In genomic region chr4:155831831-155832230, GRCm38 (mm10) we compare ENCODE assay signal across 8 mouse cellular contexts. TPM values are rescaled to one million over a fixed set of nuclear protein-coding genes. Genes with fewer than 3 reads are reported as not detected.
DNase-seq lines count a peak whose midpoint lies in the region; ATAC-seq and TF ChIP-seq lines count a peak whose summit lies in the region.

No protein-coding gene starts in this region.

- peak overlapping the region; percentile 68 for H3K4me3 ChIP-seq in heart, adult 2 months
- peak overlapping the region; percentile 93 for H3K4me3 ChIP-seq in G1E (ENCODE audit: low read depth, low read length)
- peak overlapping the region; percentile 98 for H3K4me3 ChIP-seq in hindbrain, embryonic 10.5 days
- peak overlapping the region; percentile 80 for H3K4me3 ChIP-seq in liver, embryonic 12.5 days
- H3K4me3 ChIP-seq in stomach, embryonic 15.5 days (replicated peaks): peak overlapping the region; percentile 85

- H3K4me2 ChIP-seq in liver, embryonic 12.5 days: peak overlapping the region; percentile 89
- peak overlapping the region; percentile 93 for H3K4me2 ChIP-seq in stomach, embryonic 15.5 days

- H3K4me1 ChIP-seq in heart, adult 2 months (ENCODE audit: control insufficient read depth, insufficient read depth, low read length): peaks cover 12% of the 10 kb centered on the region
- H3K4me1 ChIP-seq in G1E (ENCODE audit: insufficient read depth, low read depth, low read length): peaks cover 42% of the 10 kb centered on the region
- peaks cover 30% of the 10 kb centered on the region for H3K4me1 ChIP-seq in hindbrain, embryonic 10.5 days (replicated peaks)
- peaks cover 32% of the 10 kb centered on the region for H3K4me1 ChIP-seq in liver, embryonic 12.5 days
- peaks cover 21% of the 10 kb centered on the region for H3K4me1 ChIP-seq in stomach, embryonic 15.5 days

- no peak for ATAC-seq in G1E (ENCODE audit: extremely low read depth, insufficient number of reproducible peaks, low FRiP score, poor library complexity, severe bottlenecking)
- peak; percentile 23 for ATAC-seq in liver, embryonic 12.5 days
- 0 out of 2 replicates have a peak, but pooled peaks have one; percentile 0 for ATAC-seq in stomach, embryonic 15.5 days (ENCODE audit: insufficient read depth, low FRiP score, low read depth)

- no peaks in the 10 kb centered on the region for H3K9me3 ChIP-seq in G1E (replicated peaks)
- no peaks in the 10 kb centered on the region for H3K9me3 ChIP-seq in hindbrain, embryonic 10.5 days
- no peaks in the 10 kb centered on the region for H3K9me3 ChIP-seq in liver, embryonic 12.5 days (replicated peaks)
- no peaks in the 10 kb centered on the region for H3K9me3 ChIP-seq in stomach, embryonic 15.5 days

- peaks cover 2% of the 10 kb centered on the region; the same call in 1 of the 2 replicates for H3K36me3 ChIP-seq in heart, adult 2 months (ENCODE audit: control insufficient read depth, insufficient read depth, low read length)
- peaks cover 66% of the 10 kb centered on the region for H3K36me3 ChIP-seq in G1E (replicated peaks)
- H3K36me3 ChIP-seq in hindbrain, embryonic 10.5 days: peaks cover 48% of the 10 kb centered on the region
- peaks cover 42% of the 10 kb centered on the region for H3K36me3 ChIP-seq in liver, embryonic 12.5 days
- H3K36me3 ChIP-seq in stomach, embryonic 15.5 days: peaks cover 7% of the 10 kb centered on the region

- no peak for TF ChIP-seq POLR2A in heart, adult 2 months (IDR thresholded peaks at IDR 0.05; ENCODE audit: insufficient read depth, low read depth, low read length)

- no peaks in the 10 kb centered on the region for H3K79me2 ChIP-seq in heart, adult 2 months (replicated peaks; ENCODE audit: control insufficient read depth, insufficient read depth, low read length)

- DNase-seq in heart, adult 2 months: no peak
- no peak for DNase-seq in heart, adult 11 months
- DNase-seq in G1E (ENCODE audit: low spot score): no peak
- no peak for DNase-seq in hindbrain, embryonic 10.5 days (ENCODE audit: low spot score)
- DNase-seq in frontal cortex, postnatal 14 days (ENCODE audit: low spot score in 2 of 2): no peak
- no peak for DNase-seq in gastrocnemius, postnatal 10 days

- TF ChIP-seq CTCF in heart, adult 2 months (IDR thresholded peaks at IDR 0.05): no peak
- no peak for TF ChIP-seq CTCF in G1E (IDR thresholded peaks at IDR 0.05; ENCODE audit: low read depth, low read length)

- H3K27ac ChIP-seq in heart, adult 2 months: peak overlapping the region; percentile 92
- peak overlapping the region; percentile 92 for H3K27ac ChIP-seq in hindbrain, embryonic 10.5 days
- peak overlapping the region; percentile 91 for H3K27ac ChIP-seq in liver, embryonic 12.5 days
- peak overlapping the region; percentile 94 for H3K27ac ChIP-seq in stomach, embryonic 15.5 days

- no peak for TF ChIP-seq EP300 in heart, adult 2 months (IDR thresholded peaks at IDR 0.05; ENCODE audit: insufficient read depth, low read depth, low read length)

- peak overlapping the region; percentile 84 for H3K9ac ChIP-seq in heart, adult 2 months (ENCODE audit: low read depth, low read length)
- H3K9ac ChIP-seq in liver, embryonic 12.5 days: peak overlapping the region; percentile 88
- H3K9ac ChIP-seq in stomach, embryonic 15.5 days: peak overlapping the region; percentile 91

- intact Hi-C loops in heart, adult 2 months (cut with DNase I): loop anchor here (1.0 to 2.0 kb wide), 3 partner anchors 19 to 111 kb away; partner anchors contain the start of genes Ccnl2 and Ube2j2

- WGBS in heart, adult 2 months: under 1% methylated on average over 25 of the region's 25 CpGs
- WGBS in hindbrain, embryonic 10.5 days: 2% methylated on average over 25 of the region's 25 CpGs
- under 1% methylated on average over 25 of the region's 25 CpGs for WGBS in liver, embryonic 12.5 days (ENCODE audit: insufficient replicate concordance)
- under 1% methylated on average over 25 of the region's 25 CpGs for WGBS in stomach, embryonic 15.5 days

- no peaks in the 10 kb centered on the region for H3K27me3 ChIP-seq in heart, adult 2 months (ENCODE audit: control insufficient read depth, insufficient read depth, low read length)
- H3K27me3 ChIP-seq in G1E (ENCODE audit: insufficient read depth, low read length): no peaks in the 10 kb centered on the region
- H3K27me3 ChIP-seq in hindbrain, embryonic 10.5 days (ENCODE audit: insufficient read depth, poor library complexity, severe bottlenecking): no peaks in the 10 kb centered on the region
- no peaks in the 10 kb centered on the region for H3K27me3 ChIP-seq in liver, embryonic 12.5 days (replicated peaks)
- H3K27me3 ChIP-seq in stomach, embryonic 15.5 days (replicated peaks): no peaks in the 10 kb centered on the region

RNA-seq across cellular contexts. Expression of gene Aurkaip1, which starts 0.8 kb away (rescaled TPM):
- total RNA-seq in heart, adult 2 months (2021): 100 to 1,000 TPM in 1 of 2 experiments, 10 to 100 TPM in 1; 99.2 to 117 TPM
- 106 and 125 TPM in 2 replicates for polyA plus RNA-seq in heart, adult 2 months (2012; rRNA removed)
- total RNA-seq in G1E (2014; fragmentation: Nextera tagmentation) (147 and 155 TPM in 2 replicates), G1E (2017) (158 and 160 TPM in 2 replicates)
- 291 and 293 TPM in 2 replicates for polyA plus RNA-seq in G1E (2012)
- polyA plus RNA-seq in hindbrain, embryonic 10.5 days (2016; fragmentation: Nextera tagmentation; extraction: Ambion mirVana): 171 and 186 TPM in 2 replicates
- polyA plus RNA-seq in liver, embryonic 12.5 days (2016; fragmentation: Nextera tagmentation; extraction: Ambion mirVana): 146 and 153 TPM in 2 replicates
- polyA plus RNA-seq in stomach, embryonic 15.5 days (2015; fragmentation: Nextera tagmentation; extraction: Ambion mirVana): 138 and 157 TPM in 2 replicates
- total RNA-seq in gastrocnemius, postnatal 10 days (2021): 10 to 100 TPM; 85.0 to 93.2 TPM

RNA-seq across cellular contexts. Expression of gene Mxra8, which starts 7.6 kb away (rescaled TPM):
- 10 to 100 TPM; 26.7 to 31.9 TPM for total RNA-seq in heart, adult 2 months (2021)
- polyA plus RNA-seq in heart, adult 2 months (2012; rRNA removed): 84.7 and 118 TPM in 2 replicates
- not detected in 2 replicates for total RNA-seq in G1E (2014; fragmentation: Nextera tagmentation)
- 0.33 and 0.46 TPM in 2 replicates for total RNA-seq in G1E (2017)
- polyA plus RNA-seq in G1E (2012): not detected in 2 replicates
- polyA plus RNA-seq in hindbrain, embryonic 10.5 days (2016; fragmentation: Nextera tagmentation; extraction: Ambion mirVana): 56.1 and 56.7 TPM in 2 replicates
- 8.1 and 9.2 TPM in 2 replicates for polyA plus RNA-seq in liver, embryonic 12.5 days (2016; fragmentation: Nextera tagmentation; extraction: Ambion mirVana)
- polyA plus RNA-seq in stomach, embryonic 15.5 days (2015; fragmentation: Nextera tagmentation; extraction: Ambion mirVana): 110 and 121 TPM in 2 replicates
- total RNA-seq in gastrocnemius, postnatal 10 days (2021): 100 to 1,000 TPM; 112 to 136 TPM

RNA-seq across cellular contexts. Expression of gene Dvl1, which starts 15.4 kb away (rescaled TPM):
- 10 to 100 TPM; 46.3 to 47.3 TPM for total RNA-seq in heart, adult 2 months (2021)
- 62.7 and 64.7 TPM in 2 replicates for polyA plus RNA-seq in heart, adult 2 months (2012; rRNA removed)
- total RNA-seq in G1E (2014; fragmentation: Nextera tagmentation) (14.4 and 16.8 TPM in 2 replicates), G1E (2017) (9.2 and 13.7 TPM in 2 replicates)
- 77.7 and 92.8 TPM in 2 replicates for polyA plus RNA-seq in G1E (2012)
- 4.3 and 5.1 TPM in 2 replicates for polyA plus RNA-seq in hindbrain, embryonic 10.5 days (2016; fragmentation: Nextera tagmentation; extraction: Ambion mirVana)
- 10.7 and 12.1 TPM in 2 replicates for polyA plus RNA-seq in liver, embryonic 12.5 days (2016; fragmentation: Nextera tagmentation; extraction: Ambion mirVana)
- polyA plus RNA-seq in stomach, embryonic 15.5 days (2015; fragmentation: Nextera tagmentation; extraction: Ambion mirVana): 13.7 and 16.0 TPM in 2 replicates
- total RNA-seq in gastrocnemius, postnatal 10 days (2021): 10 to 100 TPM; 96.4 to 99.6 TPM

RNA-seq across cellular contexts. Expression of gene Ccnl2, which starts 19.5 kb away (rescaled TPM):
- 10 to 100 TPM; 26.6 to 27.4 TPM for total RNA-seq in heart, adult 2 months (2021)
- 46.0 and 69.4 TPM in 2 replicates for polyA plus RNA-seq in heart, adult 2 months (2012; rRNA removed)
- 121 and 171 TPM in 2 replicates for total RNA-seq in G1E (2014; fragmentation: Nextera tagmentation)
- total RNA-seq in G1E (2017): 125 and 150 TPM in 2 replicates
- polyA plus RNA-seq in G1E (2012): 33.0 and 41.8 TPM in 2 replicates
- 167 and 178 TPM in 2 replicates for polyA plus RNA-seq in hindbrain, embryonic 10.5 days (2016; fragmentation: Nextera tagmentation; extraction: Ambion mirVana)
- polyA plus RNA-seq in liver, embryonic 12.5 days (2016; fragmentation: Nextera tagmentation; extraction: Ambion mirVana): 98.8 and 101 TPM in 2 replicates
- polyA plus RNA-seq in stomach, embryonic 15.5 days (2015; fragmentation: Nextera tagmentation; extraction: Ambion mirVana): 166 and 167 TPM in 2 replicates
- 10 to 100 TPM; 31.0 to 47.8 TPM for total RNA-seq in gastrocnemius, postnatal 10 days (2021)

RNA-seq across cellular contexts. Expression of gene Mrpl20, which starts 29.2 kb away (rescaled TPM):
- 10 to 100 TPM; 69.9 to 77.9 TPM for total RNA-seq in heart, adult 2 months (2021)
- 49.6 and 50.7 TPM in 2 replicates for polyA plus RNA-seq in heart, adult 2 months (2012; rRNA removed)
- 86.3 and 97.2 TPM in 2 replicates for total RNA-seq in G1E (2014; fragmentation: Nextera tagmentation)
- 85.3 and 124 TPM in 2 replicates for total RNA-seq in G1E (2017)
- polyA plus RNA-seq in G1E (2012): 15.1 and 17.9 TPM in 2 replicates
- polyA plus RNA-seq in hindbrain, embryonic 10.5 days (2016; fragmentation: Nextera tagmentation; extraction: Ambion mirVana): 252 and 253 TPM in 2 replicates
- polyA plus RNA-seq in liver, embryonic 12.5 days (2016; fragmentation: Nextera tagmentation; extraction: Ambion mirVana): 223 and 228 TPM in 2 replicates
- polyA plus RNA-seq in stomach, embryonic 15.5 days (2015; fragmentation: Nextera tagmentation; extraction: Ambion mirVana): 195 and 219 TPM in 2 replicates
- 10 to 100 TPM; 56.6 to 58.0 TPM for total RNA-seq in gastrocnemius, postnatal 10 days (2021)
